Mouse (Mus musculus): ENCODE results near the gene Cltrn. TPM values are rescaled to one million over a fixed set of nuclear protein-coding genes. Genes with fewer than 3 reads are reported as not detected.

The Cltrn gene
- polyA plus RNA-seq (2016; fragmentation: Nextera tagmentation; extraction: Ambion mirVana) = 0.24 and 0.63 TPM in 2 replicates

DNA sequence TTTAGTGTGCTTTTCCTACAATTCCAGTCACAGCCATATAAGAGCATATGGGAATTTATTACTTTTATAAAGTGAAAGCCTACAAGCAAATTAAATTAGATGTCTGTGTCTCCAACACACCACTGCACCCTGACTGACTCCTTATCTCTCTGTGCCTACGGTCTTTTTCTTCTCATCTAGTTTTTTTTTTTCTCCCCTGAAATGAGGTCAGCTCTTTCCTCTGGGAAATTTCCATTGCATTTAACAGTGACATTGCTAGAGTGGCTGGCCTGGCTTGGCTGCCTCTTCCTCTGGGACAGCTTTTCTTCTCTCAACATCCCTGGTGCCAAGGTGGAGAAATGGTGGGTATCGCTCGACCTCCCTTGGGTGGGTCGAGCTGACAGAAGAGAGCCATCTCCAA, at the start of gene Cltrn:
Cltrn (plus strand) TSS at position 249 of the 400 bp plus-strand sequence.
- H3K4me2 ChIP-seq = no peak within 1 kb of the TSS
- H3K9me3 ChIP-seq (replicated peaks) = no peaks in the 10 kb centered on the region
- H3K27ac ChIP-seq = no peak within 1 kb of the TSS
- WGBS (ENCODE audit: insufficient replicate concordance) = 63% methylated on average over 4 of the region's 4 CpGs
- H3K36me3 ChIP-seq = no peaks in the 10 kb centered on the region
- H3K4me1 ChIP-seq = peaks cover 38% of the 10 kb centered on the region
- H3K4me3 ChIP-seq = no peak within 1 kb of the TSS
- ATAC-seq = peak; percentile 41; the same call in 1 of the 2 replicates
- H3K9ac ChIP-seq = no peak within 1 kb of the TSS
- 0 out of 2 replicates have a peak, but pooled peaks cover 17% of the 10 kb centered on the region for H3K27me3 ChIP-seq (replicated peaks)

DNA sequence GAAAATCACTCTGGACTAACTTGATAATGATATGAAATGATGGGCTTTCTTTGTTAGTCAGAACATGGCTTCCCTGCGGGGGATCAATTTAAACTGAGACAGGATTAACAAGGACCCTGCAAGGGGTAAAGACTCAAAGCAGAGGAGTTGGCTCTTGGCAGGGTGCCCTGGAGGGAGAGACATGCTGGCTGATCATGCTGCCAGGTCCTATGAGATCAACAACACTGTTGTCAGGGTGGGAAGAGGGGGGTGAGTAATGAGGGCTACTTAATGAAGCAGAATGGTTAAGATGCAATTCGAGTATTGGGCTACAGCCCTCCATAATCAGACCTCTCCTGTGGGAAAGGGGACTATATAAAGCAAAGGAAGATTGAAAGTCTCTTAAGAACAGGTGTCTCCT, 49.7 kb upstream of the Cltrn start:
- Histone ChIP-seq H3K9ac (no peak overlapping the region), H3K27ac (no peak overlapping the region), H3K4me3 (no peak overlapping the region), H3K4me2 (no peak overlapping the region), H3K36me3 (no peaks in the 10 kb centered on the region), H3K9me3 (replicated peaks) (no peaks in the 10 kb centered on the region), H3K27me3 (replicated peaks) (no peaks in the 10 kb centered on the region), H3K4me1 (no peaks in the 10 kb centered on the region)
- WGBS (ENCODE audit: insufficient replicate concordance) = 66% methylated on average over 2 of the region's 2 CpGs
- no peak for ATAC-seq

DNA sequence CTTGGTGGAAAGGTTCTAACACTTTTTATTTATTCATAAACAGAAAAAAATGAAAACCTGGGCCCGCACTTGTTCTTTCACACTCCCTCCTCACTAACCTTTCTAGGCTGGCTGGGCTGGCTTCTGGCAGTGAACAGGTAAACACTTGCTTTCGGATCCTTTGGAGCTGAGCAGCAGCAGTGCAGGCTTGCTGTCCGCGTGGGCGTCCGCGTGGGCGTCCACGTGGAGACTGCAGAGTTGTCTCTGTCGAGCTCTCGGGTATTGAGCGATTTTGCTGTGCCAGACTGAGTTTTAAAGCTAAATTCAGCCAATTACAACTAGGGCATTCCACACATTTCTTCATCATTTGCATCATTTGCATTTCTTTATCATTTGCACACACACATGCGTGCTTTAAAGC, 46.6 kb upstream of the Cltrn start:
- Histone ChIP-seq H3K4me3 (no peak overlapping the region), H3K9me3 (replicated peaks) (no peaks in the 10 kb centered on the region), H3K36me3 (no peaks in the 10 kb centered on the region), H3K27ac (no peak overlapping the region), H3K27me3 (replicated peaks) (no peaks in the 10 kb centered on the region), H3K9ac (no peak overlapping the region), H3K4me2 (no peak overlapping the region), H3K4me1 (no peaks in the 10 kb centered on the region)
- WGBS (ENCODE audit: insufficient replicate concordance) = 57% methylated on average over 13 of the region's 13 CpGs
- no peak for ATAC-seq

DNA sequence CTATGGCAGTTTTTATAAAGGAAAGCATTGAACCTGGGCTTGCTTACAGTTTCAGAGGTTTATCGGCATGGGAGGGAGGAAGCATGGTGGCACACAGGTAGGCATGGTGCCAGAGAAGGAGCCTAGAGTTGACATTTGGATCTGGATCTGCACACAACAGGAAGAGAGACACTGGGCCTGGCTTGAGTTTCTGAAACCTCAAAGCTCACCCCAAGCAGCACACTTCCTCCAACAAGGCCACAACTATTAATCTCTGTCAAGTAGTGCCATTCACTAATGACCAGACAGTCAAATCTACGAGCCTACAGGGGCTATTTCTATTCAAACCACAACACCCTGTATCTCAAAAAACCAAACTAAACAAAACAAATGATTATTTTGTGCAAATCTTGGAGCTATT, 41.9 kb upstream of the Cltrn start:
- WGBS (ENCODE audit: insufficient replicate concordance) = 39% methylated on average over 2 of the region's 2 CpGs

DNA sequence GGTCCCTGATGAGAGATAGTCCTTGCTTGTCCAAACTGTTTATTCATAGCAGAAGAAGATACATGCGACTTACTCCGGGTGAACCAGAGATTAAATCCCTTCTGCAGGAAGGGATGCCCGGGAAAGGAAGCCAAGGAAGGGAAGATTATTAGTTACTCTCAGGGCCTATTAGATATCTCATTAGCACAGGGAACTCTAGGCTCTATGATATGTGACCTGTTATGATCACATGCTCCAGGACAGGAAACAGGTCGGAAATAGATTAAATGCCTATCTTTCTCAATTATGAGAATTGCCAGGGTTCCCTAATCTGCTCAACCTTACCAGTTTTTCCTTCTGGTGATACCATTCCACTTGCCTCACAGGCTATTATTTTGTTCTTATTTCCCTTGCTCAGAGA, 32.9 kb upstream of the Cltrn start:
- no peak overlapping the region for H3K4me2 ChIP-seq
- H3K4me1 ChIP-seq = 0 out of 2 replicates have a peak, but pooled peaks cover 4% of the 10 kb centered on the region
- H3K9me3 ChIP-seq (replicated peaks) = no peaks in the 10 kb centered on the region
- ATAC-seq = peak; percentile 64; the same call in 1 of the 2 replicates
- no peaks in the 10 kb centered on the region for H3K27me3 ChIP-seq (replicated peaks)
- H3K4me3 ChIP-seq = no peak overlapping the region
- H3K27ac ChIP-seq = no peak overlapping the region
- H3K9ac ChIP-seq = no peak overlapping the region
- no peaks in the 10 kb centered on the region for H3K36me3 ChIP-seq
- WGBS (ENCODE audit: insufficient replicate concordance) = 38% methylated on average over 4 of the region's 4 CpGs

More for the DNA sequence above, 41.9 kb upstream of the Cltrn start:
- H3K4me1 ChIP-seq = no peaks in the 10 kb centered on the region
- no peaks in the 10 kb centered on the region for H3K27me3 ChIP-seq (replicated peaks)
- no peaks in the 10 kb centered on the region for H3K36me3 ChIP-seq
- H3K27ac ChIP-seq = no peak overlapping the region
- H3K4me2 ChIP-seq = no peak overlapping the region
- H3K9ac ChIP-seq = no peak overlapping the region
- H3K4me3 ChIP-seq = no peak overlapping the region
- ATAC-seq = no peak
- H3K9me3 ChIP-seq (replicated peaks) = no peaks in the 10 kb centered on the region

DNA sequence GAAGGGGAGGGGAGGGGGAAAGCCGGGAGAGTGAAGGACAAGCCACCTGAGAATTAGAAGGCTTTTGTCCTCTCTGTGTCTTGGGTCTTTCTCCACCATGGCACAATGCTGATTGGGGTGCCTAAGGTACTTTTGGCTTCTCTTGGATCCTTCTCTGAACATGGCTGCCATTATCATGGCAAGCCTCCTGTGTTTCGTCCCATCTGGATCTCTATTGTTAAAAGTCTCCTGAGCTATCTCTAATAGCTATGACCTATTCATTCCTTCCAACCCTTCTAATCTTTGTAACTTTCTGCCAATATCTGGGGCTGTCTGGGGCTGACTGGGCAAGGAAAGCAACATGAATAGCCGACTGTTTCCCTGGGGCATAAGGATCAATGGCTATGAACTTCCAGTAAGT, 30.1 kb upstream of the Cltrn start:
- no peak overlapping the region for H3K9ac ChIP-seq
- 76% methylated on average over 3 of the region's 3 CpGs for WGBS (ENCODE audit: insufficient replicate concordance)
- 0 out of 2 replicates have a peak, but pooled peaks cover 4% of the 10 kb centered on the region for H3K4me1 ChIP-seq

DNA sequence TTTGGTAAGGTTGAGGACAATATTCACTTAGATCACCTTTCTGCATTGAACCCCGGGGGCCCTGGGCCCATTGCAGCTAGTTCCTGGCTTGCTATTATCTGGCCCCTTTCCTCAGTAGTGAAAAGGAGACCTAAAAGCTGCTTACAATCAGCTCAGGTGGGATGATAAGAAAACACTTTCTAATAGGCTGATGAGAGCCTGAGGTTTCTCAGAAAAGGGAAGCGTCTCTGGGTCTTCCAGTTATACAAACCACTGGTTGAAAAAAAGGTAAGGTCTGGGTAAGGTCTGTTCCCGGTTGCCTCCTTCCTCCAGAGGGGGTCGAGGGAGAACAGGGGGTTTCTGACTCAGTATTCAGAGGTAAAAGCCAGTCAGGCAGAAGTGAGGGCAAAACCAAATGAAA, 29.6 kb upstream of the Cltrn start:
- no peak for ATAC-seq

More for the DNA sequence above, 30.1 kb upstream of the Cltrn start:
- no peak overlapping the region for H3K4me3 ChIP-seq
- H3K4me2 ChIP-seq = no peak overlapping the region
- H3K36me3 ChIP-seq = no peaks in the 10 kb centered on the region
- ATAC-seq = no peak
- H3K27ac ChIP-seq = no peak overlapping the region
- no peaks in the 10 kb centered on the region for H3K9me3 ChIP-seq (replicated peaks)
- no peaks in the 10 kb centered on the region for H3K27me3 ChIP-seq (replicated peaks)

DNA sequence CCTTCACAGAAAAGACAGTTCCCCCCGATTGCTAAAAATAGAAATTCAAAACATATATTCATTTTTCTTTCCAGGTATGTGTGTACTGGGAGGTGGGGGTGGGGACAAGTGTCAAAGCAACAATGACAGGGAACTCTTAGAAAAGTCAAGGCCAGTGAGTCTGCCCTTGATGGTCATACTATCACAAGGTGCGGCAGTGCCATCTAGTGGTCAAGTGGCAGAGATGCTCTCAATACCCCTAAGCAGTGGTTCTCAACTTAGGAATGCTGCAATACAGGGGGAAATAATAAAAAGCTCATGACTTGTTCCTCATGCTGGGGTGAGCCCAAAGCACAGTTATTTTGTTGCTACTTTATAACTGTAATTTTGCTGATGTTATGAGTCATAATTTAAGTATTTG, 22.4 kb upstream of the Cltrn start:
- no peak overlapping the region for H3K9ac ChIP-seq
- no peak overlapping the region for H3K4me2 ChIP-seq
- 7% methylated on average over 2 of the region's 2 CpGs for WGBS (ENCODE audit: insufficient replicate concordance)
- ATAC-seq = peak; percentile 64; the same call in 1 of the 2 replicates
- H3K27ac ChIP-seq = no peak overlapping the region
- H3K36me3 ChIP-seq = peaks cover 3% of the 10 kb centered on the region; the same call in 1 of the 2 replicates
- no peak overlapping the region for H3K4me3 ChIP-seq
- H3K4me1 ChIP-seq = no peaks in the 10 kb centered on the region
- no peaks in the 10 kb centered on the region for H3K27me3 ChIP-seq (replicated peaks)
- H3K9me3 ChIP-seq (replicated peaks) = no peaks in the 10 kb centered on the region

More for the DNA sequence above, 29.6 kb upstream of the Cltrn start:
- no peaks in the 10 kb centered on the region for H3K27me3 ChIP-seq (replicated peaks)
- H3K27ac ChIP-seq = no peak overlapping the region
- H3K4me2 ChIP-seq = no peak overlapping the region
- no peak overlapping the region for H3K9ac ChIP-seq
- H3K36me3 ChIP-seq = no peaks in the 10 kb centered on the region
- H3K4me1 ChIP-seq = 0 out of 2 replicates have a peak, but pooled peaks cover 4% of the 10 kb centered on the region
- H3K9me3 ChIP-seq (replicated peaks) = no peaks in the 10 kb centered on the region
- 30% methylated on average over 4 of the region's 4 CpGs for WGBS (ENCODE audit: insufficient replicate concordance)
- no peak overlapping the region for H3K4me3 ChIP-seq

DNA sequence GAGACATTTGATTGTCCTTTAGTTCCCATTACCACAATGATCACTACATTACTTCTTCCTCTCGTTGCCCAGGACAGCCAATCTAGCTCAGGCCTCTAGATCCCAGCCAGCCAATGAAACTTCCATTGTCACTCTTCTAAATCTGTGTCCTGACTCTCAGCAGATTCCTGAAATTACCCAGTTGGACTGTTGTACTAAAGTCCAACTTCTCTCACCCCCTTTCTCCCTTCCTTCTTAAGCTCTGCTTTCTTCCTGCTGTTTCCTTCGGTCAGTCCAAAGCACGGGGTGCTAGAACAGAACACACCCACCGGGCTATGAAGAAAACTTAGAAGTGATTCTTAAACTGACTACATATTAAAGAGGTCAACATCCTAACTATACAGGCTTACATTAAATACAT, 19.7 kb upstream of the Cltrn start:
- H3K27ac ChIP-seq = no peak overlapping the region
- no peaks in the 10 kb centered on the region for H3K9me3 ChIP-seq (replicated peaks)

DNA sequence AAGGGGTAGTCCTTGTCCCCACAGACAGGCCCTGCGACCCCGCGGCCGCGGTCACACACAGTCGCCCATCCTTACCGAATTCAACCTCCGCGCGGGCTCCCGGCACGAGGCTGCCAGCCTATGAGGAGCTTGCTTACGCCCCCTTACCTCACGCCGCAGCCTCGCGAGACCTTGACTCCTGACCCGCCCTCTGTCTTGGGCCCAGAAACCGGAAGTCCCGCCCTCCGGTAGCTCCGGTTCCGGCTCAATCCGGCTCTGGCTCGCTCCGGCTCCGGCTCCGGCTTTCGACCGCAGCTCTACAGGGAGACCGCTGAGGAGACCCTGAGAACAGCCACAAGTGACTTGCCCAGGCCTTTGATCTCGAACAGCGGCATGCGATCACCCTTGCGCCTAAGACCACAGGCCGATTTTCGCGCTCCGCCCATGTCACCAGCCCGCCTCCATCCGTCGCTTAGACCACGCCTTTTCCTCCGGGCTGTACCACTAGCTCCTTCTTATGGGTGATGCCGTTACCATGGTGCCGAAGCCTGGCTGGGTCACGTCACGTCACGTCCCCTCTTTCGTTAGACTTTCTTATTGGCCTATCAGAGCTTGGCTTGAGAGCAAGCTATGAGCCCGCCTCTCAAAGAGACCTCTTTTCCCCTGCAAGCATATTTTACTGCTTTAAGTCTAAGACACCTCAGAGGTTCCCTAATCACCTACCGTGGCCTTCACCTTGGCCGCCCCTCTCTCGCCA, 12.4 kb upstream of the Cltrn start, which contains the start of gene Siah1b:
Siah1b (minus strand) TSS at position 454 of the 736 bp plus-strand sequence.
- peak within 1 kb of the TSS; percentile 83 for H3K27ac ChIP-seq
- peaks cover 18% of the 10 kb centered on the region for H3K4me1 ChIP-seq
- H3K4me2 ChIP-seq = peak within 1 kb of the TSS; percentile 82
- H3K36me3 ChIP-seq = peaks cover 34% of the 10 kb centered on the region
- H3K9ac ChIP-seq = peak within 1 kb of the TSS; percentile 75
- peak within 1 kb of the TSS; percentile 71 for H3K4me3 ChIP-seq
- no peaks in the 10 kb centered on the region for H3K9me3 ChIP-seq (replicated peaks)
- H3K27me3 ChIP-seq (replicated peaks) = no peaks in the 10 kb centered on the region
- peak; percentile 96 for ATAC-seq
- WGBS (ENCODE audit: insufficient replicate concordance) = 14% methylated on average over 54 of the region's 54 CpGs

More for the DNA sequence above, 19.7 kb upstream of the Cltrn start:
- H3K4me1 ChIP-seq = no peaks in the 10 kb centered on the region
- no peak overlapping the region for H3K4me3 ChIP-seq
- peaks cover 28% of the 10 kb centered on the region for H3K36me3 ChIP-seq
- H3K4me2 ChIP-seq = no peak overlapping the region
- no peak overlapping the region for H3K9ac ChIP-seq
- no peak for ATAC-seq
- 81% methylated on average over 4 of the region's 4 CpGs for WGBS (ENCODE audit: insufficient replicate concordance)
- no peaks in the 10 kb centered on the region for H3K27me3 ChIP-seq (replicated peaks)

DNA sequence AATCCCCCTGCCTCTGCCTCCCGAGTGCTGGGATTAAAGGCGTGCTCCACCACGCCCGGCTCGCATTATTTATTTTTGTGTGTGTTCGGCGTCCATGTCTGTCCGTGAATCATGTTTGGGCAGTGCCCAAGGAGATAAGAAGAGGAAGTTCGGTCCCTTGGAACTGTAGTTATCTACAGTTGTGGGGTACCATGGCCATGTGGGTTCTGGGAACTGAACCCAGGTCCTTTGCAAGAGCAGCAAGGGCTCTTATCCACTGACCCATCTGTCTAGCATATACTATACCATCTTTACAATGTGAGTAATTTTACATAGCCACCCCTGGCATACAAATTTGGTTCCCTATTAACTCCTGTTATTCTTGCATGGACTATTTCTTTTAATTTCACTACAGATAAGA, 6.6 kb upstream of the Cltrn start:
- Histone ChIP-seq H3K27me3 (replicated peaks) (no peaks in the 10 kb centered on the region), H3K27ac (no peak overlapping the region), H3K9ac (no peak overlapping the region), H3K4me2 (no peak overlapping the region), H3K4me3 (no peak overlapping the region), H3K36me3 (no peaks in the 10 kb centered on the region), H3K9me3 (replicated peaks) (no peaks in the 10 kb centered on the region), H3K4me1 (peaks cover 14% of the 10 kb centered on the region; the same call in 1 of the 2 replicates)
- peak; percentile 88 for ATAC-seq
- WGBS (ENCODE audit: insufficient replicate concordance) = 56% methylated on average over 9 of the region's 9 CpGs

DNA sequence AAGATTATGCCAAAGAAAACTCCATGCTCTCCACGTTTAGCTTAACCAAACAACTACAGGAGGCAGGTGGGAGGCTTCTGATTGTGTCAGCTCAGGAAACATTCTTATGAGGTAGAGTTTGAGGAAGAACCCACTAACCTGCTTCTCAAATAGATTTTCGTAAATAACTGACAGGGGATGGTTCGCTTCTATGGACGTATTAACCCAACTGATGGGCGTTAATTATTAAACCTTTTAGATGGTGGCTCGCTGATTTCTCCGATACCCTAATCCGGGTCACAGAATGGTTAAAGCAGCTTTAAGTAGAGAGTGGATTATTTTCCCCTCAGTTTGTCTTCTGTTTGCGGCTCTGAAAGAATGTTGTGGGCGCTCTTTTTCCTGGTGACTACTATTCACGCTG, 1.3 kb downstream of the Cltrn start:
- Histone ChIP-seq H3K4me1 (peaks cover 45% of the 10 kb centered on the region), H3K9ac (no peak overlapping the region), H3K27me3 (replicated peaks) (0 out of 2 replicates have a peak, but pooled peaks cover 17% of the 10 kb centered on the region), H3K27ac (no peak overlapping the region), H3K36me3 (no peaks in the 10 kb centered on the region), H3K4me2 (no peak overlapping the region), H3K4me3 (no peak overlapping the region), H3K9me3 (replicated peaks) (no peaks in the 10 kb centered on the region)
- ATAC-seq = no peak
- WGBS (ENCODE audit: insufficient replicate concordance) = 71% methylated on average over 11 of the region's 11 CpGs
